In genomic region chr5:142649460-142650050, GRCm38 (mm10) we compare ENCODE assay signal across 13 mouse cellular contexts. TPM values are rescaled to one million over a fixed set of nuclear protein-coding genes. Genes with fewer than 3 reads are reported as not detected.
DNase-seq lines count a peak whose midpoint lies in the region; ATAC-seq lines count a peak whose summit lies in the region.
"Had no signal": no experiment of that assay in that cellular context is flagged by ENCODE, and none has a peak within 500 bp of the region (broad histone marks: within the 10 kb centered on the region; RNA-seq: fewer than 3 reads in every experiment).

No protein-coding gene starts in this region.

- H3K4me2 ChIP-seq in intestine, embryonic 16.5 days (ENCODE audit: low read depth, low read length) = no peak overlapping the region
- H3K4me2 ChIP-seq in intestine, embryonic 15.5 days (replicated peaks) = no peak overlapping the region
- no peak overlapping the region for H3K4me2 ChIP-seq in midbrain, embryonic 12.5 days (replicated peaks)
- no peak overlapping the region for H3K4me2 ChIP-seq in midbrain, embryonic 16.5 days (ENCODE audit: low read length)
- H3K4me2 ChIP-seq in midbrain, embryonic 14.5 days (ENCODE audit: low read length) = no peak overlapping the region
- H3K4me2 ChIP-seq: limb, embryonic 15.5 days had no signal

- no peak overlapping the region for H3K4me3 ChIP-seq in intestine, embryonic 16.5 days (ENCODE audit: low read length)
- H3K4me3 ChIP-seq in intestine, embryonic 15.5 days (replicated peaks) = no peak overlapping the region
- H3K4me3 ChIP-seq in midbrain, embryonic 12.5 days = no peak overlapping the region
- H3K4me3 ChIP-seq in midbrain, embryonic 16.5 days (ENCODE audit: low read depth, low read length) = no peak overlapping the region
- no peak overlapping the region for H3K4me3 ChIP-seq in midbrain, embryonic 14.5 days (replicated peaks; ENCODE audit: low read depth, low read length)
- H3K4me3 ChIP-seq: limb, embryonic 15.5 days had no signal

- ATAC-seq in intestine, embryonic 16.5 days = 0 out of 2 replicates have a peak, but pooled peaks have one; percentile 20
- ATAC-seq in intestine, embryonic 15.5 days = no peak
- ATAC-seq in midbrain, embryonic 12.5 days (ENCODE audit: low FRiP score, low read depth) = no peak
- ATAC-seq in midbrain, embryonic 16.5 days = no peak
- ATAC-seq in midbrain, embryonic 14.5 days (ENCODE audit: low FRiP score, low TSS enrichment) = no peak
- no peak for ATAC-seq in megakaryocyte progenitor cell, adult 5-6 weeks (replicated peaks; ENCODE audit: poor library complexity)

- H3K9me3 ChIP-seq in intestine, embryonic 16.5 days (ENCODE audit: control insufficient read depth, low read length) = no peaks in the 10 kb centered on the region
- no peaks in the 10 kb centered on the region for H3K9me3 ChIP-seq in intestine, embryonic 15.5 days
- no peaks in the 10 kb centered on the region for H3K9me3 ChIP-seq in midbrain, embryonic 12.5 days
- 0 out of 2 replicates have a peak, but pooled peaks cover 2% of the 10 kb centered on the region for H3K9me3 ChIP-seq in midbrain, embryonic 16.5 days (replicated peaks; ENCODE audit: control insufficient read depth, low read length, poor library complexity, severe bottlenecking)
- H3K9me3 ChIP-seq in midbrain, embryonic 14.5 days (ENCODE audit: control insufficient read depth, low read length) = no peaks in the 10 kb centered on the region
- H3K9me3 ChIP-seq: limb, embryonic 15.5 days had no signal

- peaks cover 15% of the 10 kb centered on the region; the same call in 1 of the 2 replicates for H3K4me1 ChIP-seq in intestine, embryonic 16.5 days (ENCODE audit: control insufficient read depth, insufficient read depth, low read length)
- H3K4me1 ChIP-seq in intestine, embryonic 15.5 days (replicated peaks) = peaks cover 10% of the 10 kb centered on the region; the same call in 1 of the 2 replicates
- H3K4me1 ChIP-seq in midbrain, embryonic 12.5 days = peaks cover 12% of the 10 kb centered on the region; the same call in 1 of the 2 replicates
- H3K4me1 ChIP-seq in midbrain, embryonic 16.5 days (ENCODE audit: control insufficient read depth, insufficient read depth, low read length) = peaks cover 18% of the 10 kb centered on the region
- H3K4me1 ChIP-seq in midbrain, embryonic 14.5 days (ENCODE audit: control insufficient read depth, insufficient read depth, low read length) = peaks cover 18% of the 10 kb centered on the region

- peak overlapping the region; percentile 34; the same call in 1 of the 2 replicates for H3K27ac ChIP-seq in intestine, embryonic 16.5 days (ENCODE audit: low read length)
- H3K27ac ChIP-seq in intestine, embryonic 15.5 days = no peak overlapping the region
- H3K27ac ChIP-seq in midbrain, embryonic 12.5 days (replicated peaks) = peak overlapping the region; percentile 61
- no peak overlapping the region for H3K27ac ChIP-seq in midbrain, embryonic 16.5 days (ENCODE audit: low read length)
- peak overlapping the region; percentile 41 for H3K27ac ChIP-seq in midbrain, embryonic 14.5 days (replicated peaks; ENCODE audit: low read depth, low read length)
- H3K27ac ChIP-seq: limb, embryonic 15.5 days had no signal

- WGBS in intestine, embryonic 16.5 days = 84% methylated on average over 4 of the region's 4 CpGs
- WGBS in intestine, embryonic 15.5 days = 83% methylated on average over 4 of the region's 4 CpGs
- 92% methylated on average over 4 of the region's 4 CpGs for WGBS in midbrain, embryonic 12.5 days
- 90% methylated on average over 4 of the region's 4 CpGs for WGBS in midbrain, embryonic 16.5 days
- WGBS in midbrain, embryonic 14.5 days = 92% methylated on average over 4 of the region's 4 CpGs

- DNase-seq in kidney, postnatal 36 days = peak; percentile 47 to 48
- no peak for DNase-seq in midbrain, embryonic 14.5 days
- no peak for DNase-seq in ovary, postnatal 36 days (ENCODE audit: low spot score)
- DNase-seq: cerebellum, adult 18-20 months; right cerebral cortex, postnatal 14 days had no signal

- H3K27me3 ChIP-seq in intestine, embryonic 16.5 days (replicated peaks; ENCODE audit: control insufficient read depth, insufficient read depth, low read length) = no peaks in the 10 kb centered on the region
- no peaks in the 10 kb centered on the region for H3K27me3 ChIP-seq in intestine, embryonic 15.5 days (replicated peaks)
- H3K27me3 ChIP-seq in midbrain, embryonic 12.5 days = no peaks in the 10 kb centered on the region
- no peaks in the 10 kb centered on the region for H3K27me3 ChIP-seq in midbrain, embryonic 16.5 days (ENCODE audit: control insufficient read depth, insufficient read depth, low read depth, low read length)
- H3K27me3 ChIP-seq in midbrain, embryonic 14.5 days (ENCODE audit: control insufficient read depth, insufficient read depth, low read length) = no peaks in the 10 kb centered on the region
- H3K27me3 ChIP-seq: limb, embryonic 15.5 days had no signal

- peaks cover 2% of the 10 kb centered on the region; the same call in 1 of the 2 replicates for H3K36me3 ChIP-seq in intestine, embryonic 16.5 days (ENCODE audit: control insufficient read depth, insufficient read depth, low read length)
- peaks cover 4% of the 10 kb centered on the region; the same call in 1 of the 2 replicates for H3K36me3 ChIP-seq in intestine, embryonic 15.5 days
- peaks cover 10% of the 10 kb centered on the region for H3K36me3 ChIP-seq in midbrain, embryonic 12.5 days
- H3K36me3 ChIP-seq in midbrain, embryonic 16.5 days (ENCODE audit: control insufficient read depth, insufficient read depth, low read length) = 0 out of 2 replicates have a peak, but pooled peaks cover 6% of the 10 kb centered on the region
- H3K36me3 ChIP-seq in midbrain, embryonic 14.5 days (ENCODE audit: control insufficient read depth, insufficient read depth, low read length) = 0 out of 2 replicates have a peak, but pooled peaks cover 2% of the 10 kb centered on the region

- no peak overlapping the region for H3K9ac ChIP-seq in intestine, embryonic 16.5 days (ENCODE audit: low read depth, low read length)
- H3K9ac ChIP-seq in intestine, embryonic 15.5 days = no peak overlapping the region
- no peak overlapping the region for H3K9ac ChIP-seq in midbrain, embryonic 12.5 days (replicated peaks)
- no peak overlapping the region for H3K9ac ChIP-seq in midbrain, embryonic 16.5 days (ENCODE audit: low read depth, low read length)
- H3K9ac ChIP-seq in midbrain, embryonic 14.5 days (replicated peaks; ENCODE audit: low read length) = no peak overlapping the region
- H3K9ac ChIP-seq: limb, embryonic 15.5 days had no signal

RNA-seq across cellular contexts. Expression of gene Wipi2, which starts 22.1 kb away (rescaled TPM):
- 33.6 and 33.8 TPM in 2 replicates for polyA plus RNA-seq in intestine, embryonic 16.5 days (2015; fragmentation: Nextera tagmentation; extraction: Ambion mirVana)
- polyA plus RNA-seq in intestine, embryonic 15.5 days (2015; fragmentation: Nextera tagmentation; extraction: Ambion mirVana) = 37.5 and 37.8 TPM in 2 replicates
- polyA plus RNA-seq in midbrain, embryonic 12.5 days (2016; fragmentation: Nextera tagmentation; extraction: Ambion mirVana) = 65.1 and 67.6 TPM in 2 replicates
- 43.9 and 45.1 TPM in 2 replicates for polyA plus RNA-seq in midbrain, embryonic 16.5 days (2015; fragmentation: Nextera tagmentation; extraction: Ambion mirVana)
- polyA plus RNA-seq in midbrain, embryonic 14.5 days (2014; fragmentation: Nextera tagmentation; extraction: Ambion mirVana) = 41.2 and 48.3 TPM in 2 replicates
- 17.6 and 18.0 TPM in 2 replicates for total RNA-seq in megakaryocyte progenitor cell, adult 5-6 weeks (2015)
- total RNA-seq in megakaryocyte progenitor cell, adult 5-6 weeks (2017) = 29.3 and 35.3 TPM in 2 replicates

RNA-seq across cellular contexts. Expression of gene Mmd2, which starts 41.0 kb away (rescaled TPM):
- 1.6 and 1.7 TPM in 2 replicates for polyA plus RNA-seq in intestine, embryonic 16.5 days (2015; fragmentation: Nextera tagmentation; extraction: Ambion mirVana)
- polyA plus RNA-seq in intestine, embryonic 15.5 days (2015; fragmentation: Nextera tagmentation; extraction: Ambion mirVana) = 1.7 and 2.0 TPM in 2 replicates
- polyA plus RNA-seq in midbrain, embryonic 12.5 days (2016; fragmentation: Nextera tagmentation; extraction: Ambion mirVana) = 10.4 and 11.4 TPM in 2 replicates
- polyA plus RNA-seq in midbrain, embryonic 16.5 days (2015; fragmentation: Nextera tagmentation; extraction: Ambion mirVana) = 52.2 and 74.2 TPM in 2 replicates
- 33.5 and 35.3 TPM in 2 replicates for polyA plus RNA-seq in midbrain, embryonic 14.5 days (2014; fragmentation: Nextera tagmentation; extraction: Ambion mirVana)
- total RNA-seq in megakaryocyte progenitor cell, adult 5-6 weeks (2015) = not detected in 2 replicates
- not detected in 2 replicates for total RNA-seq in megakaryocyte progenitor cell, adult 5-6 weeks (2017)
- total RNA-seq: hematopoietic stem cell, adult 5-6 weeks; megakaryocyte, adult 5-6 weeks had no signal

RNA-seq across cellular contexts. Expression of gene Slc29a4, which starts 42.8 kb away (rescaled TPM):
- 5.8 and 6.9 TPM in 2 replicates for polyA plus RNA-seq in intestine, embryonic 16.5 days (2015; fragmentation: Nextera tagmentation; extraction: Ambion mirVana)
- 6.3 and 8.4 TPM in 2 replicates for polyA plus RNA-seq in intestine, embryonic 15.5 days (2015; fragmentation: Nextera tagmentation; extraction: Ambion mirVana)
- 49.3 and 50.3 TPM in 2 replicates for polyA plus RNA-seq in midbrain, embryonic 12.5 days (2016; fragmentation: Nextera tagmentation; extraction: Ambion mirVana)
- 83.1 and 84.7 TPM in 2 replicates for polyA plus RNA-seq in midbrain, embryonic 16.5 days (2015; fragmentation: Nextera tagmentation; extraction: Ambion mirVana)
- 78.0 and 82.6 TPM in 2 replicates for polyA plus RNA-seq in midbrain, embryonic 14.5 days (2014; fragmentation: Nextera tagmentation; extraction: Ambion mirVana)
- total RNA-seq in megakaryocyte progenitor cell, adult 5-6 weeks (2015) = not detected in 2 replicates
- total RNA-seq in megakaryocyte progenitor cell, adult 5-6 weeks (2017) = not detected in 2 replicates
- total RNA-seq: hematopoietic stem cell, adult 5-6 weeks; megakaryocyte, adult 5-6 weeks had no signal

Comparison
In these comparisons a context has a peak if more than half of its experiments do, and no peak if none do; other contexts are left out.
1. H3K27ac ChIP-seq: peak in intestine, embryonic 16.5 days (single experiment), midbrain, embryonic 12.5 days (single experiment) and midbrain, embryonic 14.5 days (single experiment); none in intestine, embryonic 15.5 days (single experiment) and midbrain, embryonic 16.5 days (single experiment).
2. DNase-seq: peak in kidney, postnatal 36 days (2 of 2); none in midbrain, embryonic 14.5 days (single experiment) and ovary, postnatal 36 days (single experiment).